Mouse (Mus musculus) CD4-positive, CD25-positive, alpha-beta regulatory T cell, adult 2 months (primary cell): ENCODE results near the gene Gucy1a1.

Source experiments
- DNase-seq: peaks from one replicate; pipeline ENCODE4 v3.0.0-alpha.2; 2012; ENCODE audit warnings: low read depth, low spot score

The Gucy1a1 gene

GRCm38 (mm10) chr3:82074201-82074851, 71.3 kb downstream of the Gucy1a1 start, which contains the start of gene Gucy1b1:
Gene Gucy1b1 (minus strand): TSS chr3:82074689.
- DNase-seq: peak; percentile 79

GRCm38 (mm10) chr3:82073741-82074181, 71.8 kb downstream of the Gucy1a1 start:
- DNase-seq: peak; percentile 19

GRCm38 (mm10) chr3:82067830-82068229, 77.8 kb downstream of the Gucy1a1 start:
- no peak for DNase-seq

GRCm38 (mm10) chr3:82061402-82062180, 84.0 kb downstream of the Gucy1a1 start:
- DNase-seq: no peak

GRCm38 (mm10) chr3:82057201-82057600, 88.4 kb downstream of the Gucy1a1 start:
- no peak for DNase-seq

GRCm38 (mm10) chr3:82054283-82054974, 91.2 kb downstream of the Gucy1a1 start:
- no peak for DNase-seq

- DNase-seq: no peak
Measured at GRCm38 (mm10) chr3:82052029-82052428, 93.6 kb downstream of the Gucy1a1 start.

- no peak for DNase-seq
Measured at GRCm38 (mm10) chr3:82051468-82051867, 94.1 kb downstream of the Gucy1a1 start.

- no peak for DNase-seq
Measured at GRCm38 (mm10) chr3:82048681-82049080, 96.9 kb downstream of the Gucy1a1 start.

GRCm38 (mm10) chr3:82048078-82048477, 97.5 kb downstream of the Gucy1a1 start:
- DNase-seq: no peak

- peak; percentile 67 for DNase-seq
Measured at GRCm38 (mm10) chr3:82047100-82047753, 98.4 kb downstream of the Gucy1a1 start.

- DNase-seq: no peak
Measured at GRCm38 (mm10) chr3:82046087-82046486, 99.5 kb downstream of the Gucy1a1 start.

GRCm38 (mm10) chr3:82044902-82045301, 100.7 kb downstream of the Gucy1a1 start:
- no peak for DNase-seq

- no peak for DNase-seq
Measured at GRCm38 (mm10) chr3:82043676-82044075, 101.9 kb downstream of the Gucy1a1 start.
